Mouse (Mus musculus): ENCODE results near the gene Trim72.

DNA sequence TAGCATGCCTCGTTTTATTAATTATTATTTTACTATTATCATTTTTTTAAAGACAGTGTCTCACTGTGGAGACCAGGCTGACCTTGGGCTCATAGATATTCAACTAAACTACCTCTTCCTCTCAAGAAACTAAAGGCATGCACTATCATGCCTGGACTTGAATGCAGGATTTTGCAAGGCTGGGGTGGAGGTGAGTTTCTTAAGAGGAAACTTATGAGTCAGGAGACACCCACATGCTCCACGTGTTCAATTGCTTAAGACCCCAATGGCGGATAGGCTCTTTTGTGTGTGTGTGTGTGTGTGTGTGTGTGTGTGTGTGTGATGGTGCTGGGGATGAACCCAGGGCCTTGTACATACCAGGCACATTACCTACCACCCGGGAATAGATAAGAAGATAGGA, 21.6 kb downstream of the Trim72 start:
- TF ChIP-seq GATA1 (IDR thresholded peaks at IDR 0.05; ENCODE audit: low read length) (no peak), TAL1 (IDR thresholded peaks at IDR 0.05; ENCODE audit: low read length) (no peak)

Data from erythroblast, embryonic 14.5 days (primary cell).